Comparison of ENCODE assay signal across 10 mouse cellular contexts in genomic region chr11:96295092-96295835, GRCm38 (mm10). TPM values are rescaled to one million over a fixed set of nuclear protein-coding genes. Genes with fewer than 3 reads are reported as not detected.
A peak's percentile ranks its signal among the peaks of the same experiment; 100 is the strongest.
DNase-seq lines count a peak whose midpoint lies in the region; ATAC-seq and TF ChIP-seq lines count a peak whose summit lies in the region.
"Had no signal": no experiment of that assay in that cellular context is flagged by ENCODE, and none has a peak within 500 bp of the region (broad histone marks: within the 10 kb centered on the region; RNA-seq: fewer than 3 reads in every experiment).

No protein-coding gene starts in this region.

- H3K36me3 ChIP-seq in intestine, postnatal 0 days (ENCODE audit: control insufficient read depth, insufficient read depth), result no peaks in the 10 kb centered on the region
- no peaks in the 10 kb centered on the region for H3K36me3 ChIP-seq in limb, embryonic 12.5 days
- H3K36me3 ChIP-seq in midbrain, postnatal 0 days (ENCODE audit: insufficient read depth, low read length), result no peaks in the 10 kb centered on the region

- peak; percentile 8 for ATAC-seq in CD4-positive, CD25-positive, alpha-beta regulatory T cell, adult 4 months
- ATAC-seq in intestine, postnatal 0 days, result 0 out of 2 replicates have a peak, but pooled peaks have one; percentile 20
- ATAC-seq in limb, embryonic 12.5 days (ENCODE audit: insufficient number of reproducible peaks, insufficient read depth, low FRiP score, low TSS enrichment, low read depth), result no peak
- no peak for ATAC-seq in midbrain, postnatal 0 days (ENCODE audit: low FRiP score)

- H3K9me3 ChIP-seq in intestine, postnatal 0 days (ENCODE audit: control insufficient read depth), result no peaks in the 10 kb centered on the region
- H3K9me3 ChIP-seq in limb, embryonic 12.5 days, result no peaks in the 10 kb centered on the region
- no peaks in the 10 kb centered on the region for H3K9me3 ChIP-seq in midbrain, postnatal 0 days (ENCODE audit: low read length)

- H3K4me3 ChIP-seq in intestine, postnatal 0 days (ENCODE audit: low read depth, low read length), result peak overlapping the region; percentile 46
- H3K4me3 ChIP-seq in limb, embryonic 12.5 days (replicated peaks), result peak overlapping the region; percentile 12
- no peak overlapping the region for H3K4me3 ChIP-seq in midbrain, postnatal 0 days (ENCODE audit: low read depth, low read length)
- H3K4me3 ChIP-seq: myocyte had no signal

- H3K4me2 ChIP-seq in intestine, postnatal 0 days (replicated peaks; ENCODE audit: low read depth), result peak overlapping the region; percentile 63
- peak overlapping the region; percentile 42 for H3K4me2 ChIP-seq in limb, embryonic 12.5 days
- no peak overlapping the region for H3K4me2 ChIP-seq in midbrain, postnatal 0 days (ENCODE audit: low read depth, low read length, poor library complexity, severe bottlenecking)

- H3K27me3 ChIP-seq in intestine, postnatal 0 days (replicated peaks; ENCODE audit: control insufficient read depth, insufficient read depth, low read length), result peaks cover 80% of the 10 kb centered on the region
- H3K27me3 ChIP-seq in limb, embryonic 12.5 days, result peaks cover 97% of the 10 kb centered on the region
- H3K27me3 ChIP-seq in midbrain, postnatal 0 days (ENCODE audit: insufficient read depth, low read length), result peaks cover 92% of the 10 kb centered on the region

- no peak overlapping the region for H3K27ac ChIP-seq in intestine, postnatal 0 days (ENCODE audit: low read depth, low read length)
- no peak overlapping the region for H3K27ac ChIP-seq in limb, embryonic 12.5 days
- no peak overlapping the region for H3K27ac ChIP-seq in midbrain, postnatal 0 days (ENCODE audit: low read depth, low read length)

- H3K4me1 ChIP-seq in intestine, postnatal 0 days (replicated peaks; ENCODE audit: control insufficient read depth, insufficient read depth, low read length), result no peaks in the 10 kb centered on the region; the same call in 1 of the 2 replicates
- H3K4me1 ChIP-seq in limb, embryonic 12.5 days (replicated peaks), result peaks cover 15% of the 10 kb centered on the region
- no peaks in the 10 kb centered on the region for H3K4me1 ChIP-seq in midbrain, postnatal 0 days (ENCODE audit: insufficient read depth, low read length)

- TF ChIP-seq CTCF in intestine, postnatal 0 days (IDR thresholded peaks at IDR 0.05; ENCODE audit: low read depth), result no peak
- TF ChIP-seq CTCF in midbrain, postnatal 0 days (IDR thresholded peaks at IDR 0.05), result no peak

- WGBS in intestine, postnatal 0 days, result 2% methylated on average over 30 of the region's 30 CpGs
- WGBS in limb, embryonic 12.5 days, result under 1% methylated on average over 30 of the region's 30 CpGs
- WGBS in midbrain, postnatal 0 days, result 3% methylated on average over 30 of the region's 30 CpGs

- H3K9ac ChIP-seq in intestine, postnatal 0 days (ENCODE audit: low read depth, low read length), result 0 out of 2 replicates have a peak overlapping the region, but pooled peaks have one; percentile 11
- no peak overlapping the region for H3K9ac ChIP-seq in limb, embryonic 12.5 days (replicated peaks)
- H3K9ac ChIP-seq in midbrain, postnatal 0 days (replicated peaks; ENCODE audit: low read length, poor library complexity, severe bottlenecking), result no peak overlapping the region

- peak; percentile 73 for DNase-seq in adrenal gland, adult 2 months
- DNase-seq in adrenal gland, postnatal 4 days (ENCODE audit: low spot score in 2 of 2), result no peak
- no peak for DNase-seq in frontal cortex, postnatal 10 days (ENCODE audit: low spot score in 2 of 2)
- DNase-seq in urinary bladder, postnatal 25 days (ENCODE audit: low spot score), result no peak
- no peak for DNase-seq in midbrain, postnatal 0 days (ENCODE audit: low spot score)

RNA-seq across cellular contexts. Expression of gene Hoxb6, which starts 3.0 kb away (rescaled TPM):
- 10 to 100 TPM; 33.0 to 72.2 TPM for total RNA-seq in adrenal gland, adult 2 months (2021)
- 201 and 210 TPM in 2 replicates for polyA plus RNA-seq in adrenal gland, adult 2 months (2012; rRNA removed)
- total RNA-seq in adrenal gland, postnatal 4 days (2021), result 10 to 100 TPM; 43.6 to 47.9 TPM
- polyA plus RNA-seq in CD4-positive, CD25-positive, alpha-beta regulatory T cell, adult 4 months (2017; shearing (Covaris generic)), result not detected
- polyA plus RNA-seq in intestine, postnatal 0 days (2015; fragmentation: Nextera tagmentation; extraction: Ambion mirVana), result 5.7 and 6.4 TPM in 2 replicates
- 1.0 and 1.1 TPM in 2 replicates for polyA plus RNA-seq in limb, embryonic 12.5 days (2016; fragmentation: Nextera tagmentation; extraction: Ambion mirVana)
- total RNA-seq in midbrain, postnatal 0 days (2014; rRNA removed), result 0.22 TPM in 1 of 2 replicates, not detected in the other
- polyA plus RNA-seq in midbrain, postnatal 0 days (2015; fragmentation: Nextera tagmentation; extraction: Ambion mirVana), result not detected in 2 replicates
- total RNA-seq: layer of hippocampus, adult 8-10 months had no signal
- polyA plus RNA-seq: myocyte had no signal

RNA-seq across cellular contexts. Expression of gene Hoxb5, which starts 7.9 kb away (rescaled TPM):
- total RNA-seq in adrenal gland, adult 2 months (2021), result 10 to 100 TPM; 15.2 to 31.6 TPM
- polyA plus RNA-seq in adrenal gland, adult 2 months (2012; rRNA removed), result 43.4 and 45.6 TPM in 2 replicates
- total RNA-seq in adrenal gland, postnatal 4 days (2021), result 10 to 100 TPM; 26.5 to 27.8 TPM
- polyA plus RNA-seq in CD4-positive, CD25-positive, alpha-beta regulatory T cell, adult 4 months (2017; shearing (Covaris generic)), result not detected
- polyA plus RNA-seq in intestine, postnatal 0 days (2015; fragmentation: Nextera tagmentation; extraction: Ambion mirVana), result 14.7 and 15.8 TPM in 2 replicates
- 0.83 and 2.1 TPM in 2 replicates for polyA plus RNA-seq in limb, embryonic 12.5 days (2016; fragmentation: Nextera tagmentation; extraction: Ambion mirVana)
- 1.5 TPM in 1 of 2 replicates, not detected in the other for total RNA-seq in midbrain, postnatal 0 days (2014; rRNA removed)
- polyA plus RNA-seq in midbrain, postnatal 0 days (2015; fragmentation: Nextera tagmentation; extraction: Ambion mirVana), result not detected in 2 replicates
- total RNA-seq: layer of hippocampus, adult 8-10 months had no signal
- polyA plus RNA-seq: myocyte had no signal

RNA-seq across cellular contexts. Expression of gene Hoxb7, which starts 8.8 kb away (rescaled TPM):
- 10 to 100 TPM; 46.4 to 46.7 TPM for total RNA-seq in adrenal gland, adult 2 months (2021)
- 48.8 and 55.9 TPM in 2 replicates for polyA plus RNA-seq in adrenal gland, adult 2 months (2012; rRNA removed)
- total RNA-seq in adrenal gland, postnatal 4 days (2021), result 10 to 100 TPM; 39.4 to 49.8 TPM
- polyA plus RNA-seq in CD4-positive, CD25-positive, alpha-beta regulatory T cell, adult 4 months (2017; shearing (Covaris generic)), result not detected
- polyA plus RNA-seq in intestine, postnatal 0 days (2015; fragmentation: Nextera tagmentation; extraction: Ambion mirVana), result 7.6 and 8.5 TPM in 2 replicates
- 1.8 and 2.1 TPM in 2 replicates for polyA plus RNA-seq in limb, embryonic 12.5 days (2016; fragmentation: Nextera tagmentation; extraction: Ambion mirVana)
- 0.19 TPM in 1 of 2 replicates, not detected in the other for total RNA-seq in midbrain, postnatal 0 days (2014; rRNA removed)
- not detected in 2 replicates for polyA plus RNA-seq in midbrain, postnatal 0 days (2015; fragmentation: Nextera tagmentation; extraction: Ambion mirVana)
- total RNA-seq: layer of hippocampus, adult 8-10 months had no signal

RNA-seq across cellular contexts. Expression of gene Hoxb8, which starts 13.6 kb away (rescaled TPM):
- 10 to 100 TPM; 67.3 to 93.9 TPM for total RNA-seq in adrenal gland, adult 2 months (2021)
- polyA plus RNA-seq in adrenal gland, adult 2 months (2012; rRNA removed), result 357 and 428 TPM in 2 replicates
- total RNA-seq in adrenal gland, postnatal 4 days (2021), result 10 to 100 TPM; 58.4 to 61.2 TPM
- not detected for polyA plus RNA-seq in CD4-positive, CD25-positive, alpha-beta regulatory T cell, adult 4 months (2017; shearing (Covaris generic))
- polyA plus RNA-seq in intestine, postnatal 0 days (2015; fragmentation: Nextera tagmentation; extraction: Ambion mirVana), result 1.0 and 1.1 TPM in 2 replicates
- polyA plus RNA-seq in limb, embryonic 12.5 days (2016; fragmentation: Nextera tagmentation; extraction: Ambion mirVana), result 0.24 and 0.40 TPM in 2 replicates
- total RNA-seq in midbrain, postnatal 0 days (2014; rRNA removed), result 3.4 TPM in 1 of 2 replicates, not detected in the other
- polyA plus RNA-seq in midbrain, postnatal 0 days (2015; fragmentation: Nextera tagmentation; extraction: Ambion mirVana), result not detected in 2 replicates
- total RNA-seq: layer of hippocampus, adult 8-10 months had no signal

RNA-seq across cellular contexts. Expression of gene Hoxb4, which starts 22.8 kb away (rescaled TPM):
- total RNA-seq in adrenal gland, adult 2 months (2021), result 10 to 100 TPM; 16.7 to 21.8 TPM
- polyA plus RNA-seq in adrenal gland, adult 2 months (2012; rRNA removed), result 27.9 and 30.0 TPM in 2 replicates
- 10 to 100 TPM; 19.8 to 22.0 TPM for total RNA-seq in adrenal gland, postnatal 4 days (2021)
- 1 to 10 TPM; 1.9 to 2.5 TPM for polyA plus RNA-seq in CD4-positive, CD25-positive, alpha-beta regulatory T cell, adult 4 months (2017; shearing (Covaris generic))
- 1.1 and 1.5 TPM in 2 replicates for polyA plus RNA-seq in intestine, postnatal 0 days (2015; fragmentation: Nextera tagmentation; extraction: Ambion mirVana)
- 0.56 and 0.73 TPM in 2 replicates for polyA plus RNA-seq in limb, embryonic 12.5 days (2016; fragmentation: Nextera tagmentation; extraction: Ambion mirVana)
- 0.09 and 0.66 TPM in 2 replicates for total RNA-seq in midbrain, postnatal 0 days (2014; rRNA removed)
- not detected in 2 replicates for polyA plus RNA-seq in midbrain, postnatal 0 days (2015; fragmentation: Nextera tagmentation; extraction: Ambion mirVana)
- polyA plus RNA-seq: myocyte had no signal

Comparison
In these comparisons a context has a peak if more than half of its experiments do, and no peak if none do; other contexts are left out.
1. ATAC-seq: peak in CD4-positive, CD25-positive, alpha-beta regulatory T cell, adult 4 months (single experiment) and intestine, postnatal 0 days (single experiment); none in limb, embryonic 12.5 days (single experiment) and midbrain, postnatal 0 days (single experiment).
2. RNA of gene Hoxb6, which starts 3.0 kb away (polyA plus RNA-seq): 201 to 210 TPM in adrenal gland, adult 2 months; 5.7 to 6.4 TPM in intestine, postnatal 0 days, 1.0 to 1.1 TPM in limb, embryonic 12.5 days, not detected in CD4-positive, CD25-positive, alpha-beta regulatory T cell, adult 4 months and not detected in midbrain, postnatal 0 days; every median in the first group is over 10 times any median in the second.